15 mouse cellular contexts compared by ENCODE assay signal in genomic region chr7:24869532-24870165, GRCm38 (mm10). TPM values are rescaled to one million over a fixed set of nuclear protein-coding genes. Genes with fewer than 3 reads are reported as not detected.
DNase-seq lines count a peak whose midpoint lies in the region; ATAC-seq and TF ChIP-seq lines count a peak whose summit lies in the region.
"Had no signal": no experiment of that assay in that cellular context is flagged by ENCODE, and none has a peak within 500 bp of the region (broad histone marks: within the 10 kb centered on the region; RNA-seq: fewer than 3 reads in every experiment).

TSS of gene Lypd4 (minus strand) at chr7:24869941.
TSS of gene Dmrtc2 (plus strand) at chr7:24870057.

- no peak within 1 kb of the TSS for H3K27ac ChIP-seq in midbrain, embryonic 10.5 days (replicated peaks)
- no peak within 1 kb of the TSS for H3K27ac ChIP-seq in midbrain, embryonic 16.5 days (ENCODE audit: low read length)
- no peak within 1 kb of the TSS; the same call in 1 of the 2 replicates for H3K27ac ChIP-seq in embryonic facial prominence, embryonic 10.5 days (replicated peaks)
- no peak within 1 kb of the TSS for H3K27ac ChIP-seq in hindbrain, embryonic 15.5 days (replicated peaks)
- no peak within 1 kb of the TSS for H3K27ac ChIP-seq in neural tube, embryonic 15.5 days (replicated peaks)
- H3K27ac ChIP-seq in kidney, adult 2 months (ENCODE audit: insufficient read depth, low read depth, low read length) = no peak within 1 kb of the TSS
- H3K27ac ChIP-seq: embryonic facial prominence, embryonic 13.5 days; layer of hippocampus, adult 2 months; liver, embryonic 13.5 days had no signal

- H3K36me3 ChIP-seq in midbrain, embryonic 10.5 days = no peaks in the 10 kb centered on the region
- no peaks in the 10 kb centered on the region for H3K36me3 ChIP-seq in midbrain, embryonic 16.5 days (ENCODE audit: control insufficient read depth, insufficient read depth, low read length)
- no peaks in the 10 kb centered on the region for H3K36me3 ChIP-seq in embryonic facial prominence, embryonic 10.5 days (replicated peaks)
- no peaks in the 10 kb centered on the region for H3K36me3 ChIP-seq in hindbrain, embryonic 15.5 days
- no peaks in the 10 kb centered on the region for H3K36me3 ChIP-seq in neural tube, embryonic 15.5 days
- no peaks in the 10 kb centered on the region for H3K36me3 ChIP-seq in kidney, adult 2 months (ENCODE audit: control insufficient read depth, insufficient read depth, low read length)
- H3K36me3 ChIP-seq: embryonic facial prominence, embryonic 13.5 days; liver, embryonic 13.5 days had no signal

- ATAC-seq in midbrain, embryonic 16.5 days = no peak
- peak; percentile 52; the same call in 1 of the 2 replicates for ATAC-seq in hindbrain, embryonic 15.5 days (ENCODE audit: low FRiP score, low read depth)
- no peak for ATAC-seq in neural tube, embryonic 15.5 days (ENCODE audit: low FRiP score)

- H3K4me2 ChIP-seq in midbrain, embryonic 16.5 days (ENCODE audit: low read length) = no peak within 1 kb of the TSS
- H3K4me2 ChIP-seq in hindbrain, embryonic 15.5 days = peak within 1 kb of the TSS; percentile 26; the same call in 1 of the 2 replicates
- 0 out of 2 replicates have a peak within 1 kb of the TSS, but pooled peaks have one; percentile 9 for H3K4me2 ChIP-seq in neural tube, embryonic 15.5 days
- H3K4me2 ChIP-seq: embryonic facial prominence, embryonic 13.5 days; liver, embryonic 13.5 days had no signal

- H3K9me3 ChIP-seq in midbrain, embryonic 10.5 days (replicated peaks) = 0 out of 2 replicates have a peak, but pooled peaks cover 6% of the 10 kb centered on the region
- no peaks in the 10 kb centered on the region for H3K9me3 ChIP-seq in midbrain, embryonic 16.5 days (replicated peaks; ENCODE audit: control insufficient read depth, low read length, poor library complexity, severe bottlenecking)
- H3K9me3 ChIP-seq in embryonic facial prominence, embryonic 10.5 days = peaks cover 7% of the 10 kb centered on the region; the same call in 1 of the 2 replicates
- no peaks in the 10 kb centered on the region for H3K9me3 ChIP-seq in hindbrain, embryonic 15.5 days
- H3K9me3 ChIP-seq in neural tube, embryonic 15.5 days (replicated peaks) = no peaks in the 10 kb centered on the region
- H3K9me3 ChIP-seq: embryonic facial prominence, embryonic 13.5 days had no signal

- 0 out of 2 replicates have a peak within 1 kb of the TSS, but pooled peaks have one; percentile 5 for H3K4me3 ChIP-seq in midbrain, embryonic 10.5 days
- no peak within 1 kb of the TSS for H3K4me3 ChIP-seq in midbrain, embryonic 16.5 days (ENCODE audit: low read depth, low read length)
- H3K4me3 ChIP-seq in embryonic facial prominence, embryonic 10.5 days = 0 out of 2 replicates have a peak within 1 kb of the TSS, but pooled peaks have one; percentile 16
- no peak within 1 kb of the TSS for H3K4me3 ChIP-seq in hindbrain, embryonic 15.5 days
- H3K4me3 ChIP-seq in neural tube, embryonic 15.5 days (replicated peaks) = no peak within 1 kb of the TSS
- no peak within 1 kb of the TSS for H3K4me3 ChIP-seq in kidney, adult 2 months (ENCODE audit: insufficient read depth, low read depth, low read length)
- H3K4me3 ChIP-seq: embryonic facial prominence, embryonic 13.5 days; layer of hippocampus, adult 2 months; liver, embryonic 13.5 days had no signal

- no peak for TF ChIP-seq CTCF in kidney, adult 2 months (conservative IDR thresholded peaks at IDR 0.05; ENCODE audit: insufficient read depth, insufficient read length, low read depth, low read length)

- H3K9ac ChIP-seq in midbrain, embryonic 16.5 days (ENCODE audit: low read depth, low read length) = no peak within 1 kb of the TSS
- H3K9ac ChIP-seq in hindbrain, embryonic 15.5 days = no peak within 1 kb of the TSS
- H3K9ac ChIP-seq in neural tube, embryonic 15.5 days (replicated peaks) = no peak within 1 kb of the TSS
- H3K9ac ChIP-seq: embryonic facial prominence, embryonic 13.5 days; liver, embryonic 13.5 days had no signal

- WGBS in midbrain, embryonic 10.5 days = 49% methylated on average over 39 of the region's 41 CpGs
- 55% methylated on average over 41 of the region's 41 CpGs for WGBS in midbrain, embryonic 16.5 days
- WGBS in embryonic facial prominence, embryonic 10.5 days = 51% methylated on average over 41 of the region's 41 CpGs
- 60% methylated on average over 41 of the region's 41 CpGs for WGBS in hindbrain, embryonic 15.5 days
- 51% methylated on average over 41 of the region's 41 CpGs for WGBS in neural tube, embryonic 15.5 days
- WGBS in kidney, adult 2 months = 53% methylated on average over 41 of the region's 41 CpGs

- H3K27me3 ChIP-seq in midbrain, embryonic 10.5 days (ENCODE audit: low read depth, poor library complexity, severe bottlenecking) = peaks cover 20% of the 10 kb centered on the region
- H3K27me3 ChIP-seq in midbrain, embryonic 16.5 days (ENCODE audit: control insufficient read depth, insufficient read depth, low read depth, low read length) = no peaks in the 10 kb centered on the region
- peaks cover 30% of the 10 kb centered on the region for H3K27me3 ChIP-seq in embryonic facial prominence, embryonic 10.5 days (replicated peaks; ENCODE audit: low read depth, poor library complexity, severe bottlenecking)
- no peaks in the 10 kb centered on the region for H3K27me3 ChIP-seq in hindbrain, embryonic 15.5 days
- no peaks in the 10 kb centered on the region for H3K27me3 ChIP-seq in neural tube, embryonic 15.5 days (replicated peaks)
- H3K27me3 ChIP-seq in kidney, adult 2 months (replicated peaks; ENCODE audit: control insufficient read depth, insufficient read depth, low read length) = no peaks in the 10 kb centered on the region; the same call in 1 of the 2 replicates

- DNase-seq in midbrain, embryonic 10.5 days (ENCODE audit: low spot score) = peak; percentile 33
- peak; percentile 35 for DNase-seq in embryonic facial prominence, embryonic 10.5 days (ENCODE audit: low spot score)
- DNase-seq in layer of hippocampus, adult 9-11 months = no peak
- DNase-seq in ovary, postnatal 36 days (ENCODE audit: low spot score) = no peak
- no peak for DNase-seq in kidney, adult 2 months
- DNase-seq: cerebellum, adult 2 months; heart, postnatal 36 days; kidney, adult 9 months; liver, embryonic 13.5 days had no signal

- 0 out of 2 replicates have a peak, but pooled peaks cover 7% of the 10 kb centered on the region for H3K4me1 ChIP-seq in midbrain, embryonic 10.5 days
- H3K4me1 ChIP-seq in midbrain, embryonic 16.5 days (ENCODE audit: control insufficient read depth, insufficient read depth, low read length) = no peaks in the 10 kb centered on the region
- H3K4me1 ChIP-seq in embryonic facial prominence, embryonic 10.5 days = no peaks in the 10 kb centered on the region
- no peaks in the 10 kb centered on the region for H3K4me1 ChIP-seq in hindbrain, embryonic 15.5 days (replicated peaks)
- H3K4me1 ChIP-seq in neural tube, embryonic 15.5 days = peaks cover 4% of the 10 kb centered on the region; the same call in 1 of the 2 replicates
- H3K4me1 ChIP-seq in kidney, adult 2 months (ENCODE audit: control insufficient read depth, insufficient read depth, low read length) = no peaks in the 10 kb centered on the region
- H3K4me1 ChIP-seq: embryonic facial prominence, embryonic 13.5 days had no signal

- TF ChIP-seq POLR2A in kidney, adult 2 months (IDR thresholded peaks at IDR 0.05; ENCODE audit: low read depth, low read length) = no peak

RNA-seq across cellular contexts. Expression of gene Lypd4, which starts in this region (rescaled TPM):
- not detected in 2 replicates for polyA plus RNA-seq in midbrain, embryonic 10.5 days (2016; fragmentation: Nextera tagmentation; extraction: Ambion mirVana)
- 0.26 TPM in 1 of 2 replicates, not detected in the other for polyA plus RNA-seq in midbrain, embryonic 16.5 days (2015; fragmentation: Nextera tagmentation; extraction: Ambion mirVana)
- not detected in 2 replicates for polyA plus RNA-seq in embryonic facial prominence, embryonic 10.5 days (2016; fragmentation: Nextera tagmentation; extraction: Ambion mirVana)
- polyA plus RNA-seq in hindbrain, embryonic 15.5 days (2015; fragmentation: Nextera tagmentation; extraction: Ambion mirVana) = not detected in 2 replicates
- polyA plus RNA-seq in neural tube, embryonic 15.5 days (2015; fragmentation: Nextera tagmentation; extraction: Ambion mirVana) = 0.18 TPM in 1 of 2 replicates, not detected in the other
- 0.14 and 0.23 TPM in 2 replicates for polyA plus RNA-seq in kidney, adult 2 months (2012; rRNA removed)
- polyA plus RNA-seq: cerebellum, adult 2 months; embryonic facial prominence, embryonic 13.5 days; liver, embryonic 13.5 days; small intestine, adult 2 months had no signal

RNA-seq across cellular contexts. Expression of gene Dmrtc2, which starts in this region (rescaled TPM):
- polyA plus RNA-seq in midbrain, embryonic 10.5 days (2016; fragmentation: Nextera tagmentation; extraction: Ambion mirVana) = 0.14 TPM in 1 of 2 replicates, not detected in the other
- 0.25 TPM in 1 of 2 replicates, not detected in the other for polyA plus RNA-seq in midbrain, embryonic 16.5 days (2015; fragmentation: Nextera tagmentation; extraction: Ambion mirVana)
- not detected in 2 replicates for polyA plus RNA-seq in embryonic facial prominence, embryonic 10.5 days (2016; fragmentation: Nextera tagmentation; extraction: Ambion mirVana)
- 0.20 and 0.30 TPM in 2 replicates for polyA plus RNA-seq in hindbrain, embryonic 15.5 days (2015; fragmentation: Nextera tagmentation; extraction: Ambion mirVana)
- 0.26 and 0.36 TPM in 2 replicates for polyA plus RNA-seq in neural tube, embryonic 15.5 days (2015; fragmentation: Nextera tagmentation; extraction: Ambion mirVana)
- polyA plus RNA-seq in kidney, adult 2 months (2012; rRNA removed) = 0.11 TPM in 1 of 2 replicates, not detected in the other
- polyA plus RNA-seq: cerebellum, adult 2 months; embryonic facial prominence, embryonic 13.5 days; liver, embryonic 13.5 days; small intestine, adult 2 months had no signal

Comparison
In these comparisons a context has a peak if more than half of its experiments do, and no peak if none do; other contexts are left out.
1. Peak in DNase-seq and H3K4me3 ChIP-seq in midbrain, embryonic 10.5 days; RNA of the genes that start here not detected or under 1 TPM.
2. Peak in DNase-seq and H3K4me3 ChIP-seq in embryonic facial prominence, embryonic 10.5 days; RNA of the genes that start here not detected or under 1 TPM.
3. Peak in ATAC-seq and H3K4me2 ChIP-seq in hindbrain, embryonic 15.5 days; RNA of the genes that start here not detected or under 1 TPM.